Mouse (Mus musculus): Measurements from ENCODE around the gene Dock8.

DNA sequence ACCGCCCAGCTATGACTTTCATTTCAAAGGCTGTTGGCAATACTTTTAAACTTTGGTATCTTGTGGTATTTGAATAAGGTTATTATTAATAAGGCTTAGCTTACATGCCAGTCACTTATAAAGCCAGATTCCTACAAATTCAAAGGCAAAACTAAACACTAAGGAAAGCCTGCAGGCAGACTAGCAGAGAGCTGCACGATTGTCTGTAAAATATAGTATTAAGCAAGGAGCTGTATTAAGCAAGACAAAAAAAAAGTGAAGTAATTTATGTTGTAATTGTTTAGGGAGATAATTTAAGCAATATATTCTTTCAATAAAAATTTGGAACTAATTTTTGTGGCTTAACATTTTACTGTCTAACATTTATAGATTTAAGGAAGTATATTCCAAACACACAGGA, 32.4 kb upstream of the Dock8 start:
- TF ChIP-seq MAFK (IDR thresholded peaks at IDR 0.05; ENCODE audit: insufficient read depth, low read depth, low read length): no peak
- no peak for TF ChIP-seq CHD2 (IDR thresholded peaks at IDR 0.05; ENCODE audit: low read depth, low read length)
- no peak for TF ChIP-seq ZC3H11A (IDR thresholded peaks at IDR 0.05; ENCODE audit: borderline replicate concordance, low read depth, low read length)

Data from ES-E14 (cell line).